Mouse (Mus musculus): ENCODE measurements around the gene Rgl1. TPM values are rescaled to one million over a fixed set of nuclear protein-coding genes. Genes with fewer than 3 reads are reported as not detected.
A peak's percentile ranks its signal among the peaks of the same experiment; 100 is the strongest.
"Not testable (repeated sequence)": the region's sequence is repeated elsewhere in the genome, so short reads cannot be mapped to it uniquely, and the experiment has no call there.

Gene Rgl1
- total RNA-seq, 2 experiments from 2014 or later: 1.7 to 2.9 TPM

- ATAC-seq (ENCODE audit: poor library complexity, severe bottlenecking): no peak
Observed at GRCm38 (mm10) chr1:152669446-152670180, 96.5 kb downstream of the Rgl1 start.

GRCm38 (mm10) chr1:152660436-152660835 is 105.7 kb downstream of the Rgl1 start:
- no peak for ATAC-seq (ENCODE audit: poor library complexity, severe bottlenecking)

- ATAC-seq (ENCODE audit: poor library complexity, severe bottlenecking): no peak
Observed at GRCm38 (mm10) chr1:152659961-152660360, 106.2 kb downstream of the Rgl1 start.

- no peak for ATAC-seq (ENCODE audit: poor library complexity, severe bottlenecking)
Observed at GRCm38 (mm10) chr1:152656601-152657000, 109.5 kb downstream of the Rgl1 start.

GRCm38 (mm10) chr1:152654851-152655250 is 111.3 kb downstream of the Rgl1 start:
- no peak for ATAC-seq (ENCODE audit: poor library complexity, severe bottlenecking)

GRCm38 (mm10) chr1:152651495-152651874 is 114.7 kb downstream of the Rgl1 start:
- ATAC-seq (ENCODE audit: poor library complexity, severe bottlenecking): no peak

GRCm38 (mm10) chr1:152650856-152651494 is 115.2 kb downstream of the Rgl1 start:
- ATAC-seq (ENCODE audit: poor library complexity, severe bottlenecking): no peak

- ATAC-seq (ENCODE audit: poor library complexity, severe bottlenecking): no peak
Observed at GRCm38 (mm10) chr1:152648052-152648451, 118.1 kb downstream of the Rgl1 start.

GRCm38 (mm10) chr1:152642207-152642606 is 123.9 kb downstream of the Rgl1 start:
- not testable (repeated sequence) for ATAC-seq (ENCODE audit: poor library complexity, severe bottlenecking)

- no peak for ATAC-seq (ENCODE audit: poor library complexity, severe bottlenecking)
Observed at GRCm38 (mm10) chr1:152640195-152640981, 125.8 kb downstream of the Rgl1 start.

GRCm38 (mm10) chr1:152639344-152639743 is 126.8 kb downstream of the Rgl1 start:
- no peak for ATAC-seq (ENCODE audit: poor library complexity, severe bottlenecking)

- ATAC-seq (ENCODE audit: poor library complexity, severe bottlenecking): no peak
Observed at GRCm38 (mm10) chr1:152634638-152635037, 131.5 kb downstream of the Rgl1 start.

- ATAC-seq (ENCODE audit: poor library complexity, severe bottlenecking): no peak
Observed at GRCm38 (mm10) chr1:152629780-152630179, 136.4 kb downstream of the Rgl1 start.

GRCm38 (mm10) chr1:152625651-152626050 is 140.5 kb downstream of the Rgl1 start:
- ATAC-seq (ENCODE audit: poor library complexity, severe bottlenecking): no peak

GRCm38 (mm10) chr1:152624644-152625454 is 141.3 kb downstream of the Rgl1 start:
- ATAC-seq (ENCODE audit: poor library complexity, severe bottlenecking): peak; percentile 80

- ATAC-seq (ENCODE audit: poor library complexity, severe bottlenecking): no peak
Observed at GRCm38 (mm10) chr1:152623375-152624270, 142.5 kb downstream of the Rgl1 start.

GRCm38 (mm10) chr1:152622765-152623211 is 143.4 kb downstream of the Rgl1 start:
- ATAC-seq (ENCODE audit: poor library complexity, severe bottlenecking): no peak

GRCm38 (mm10) chr1:152621624-152622023 is 144.5 kb downstream of the Rgl1 start:
- ATAC-seq (ENCODE audit: poor library complexity, severe bottlenecking): no peak

GRCm38 (mm10) chr1:152619396-152619795 is 146.8 kb downstream of the Rgl1 start:
- ATAC-seq (ENCODE audit: poor library complexity, severe bottlenecking): no peak

GRCm38 (mm10) chr1:152618896-152619295 is 147.3 kb downstream of the Rgl1 start:
- ATAC-seq (ENCODE audit: poor library complexity, severe bottlenecking): no peak

Measured in megakaryocyte, adult 5-6 weeks (primary cell).